Mouse (Mus musculus): ENCODE measurements around the gene Zrsr2. TPM values are rescaled to one million over a fixed set of nuclear protein-coding genes. Genes with fewer than 3 reads are reported as not detected.
A peak's percentile ranks its signal among the peaks of the same experiment; 100 is the strongest.

Zrsr2 gene
- polyA plus RNA-seq, 1 experiment from 2014 or later: 62.2 TPM

- DNase-seq (ENCODE audit: low spot score): no peak
- Histone ChIP-seq H3K4me1 (replicated peaks; ENCODE audit: insufficient read depth, low read length) (no peaks in the 10 kb centered on the region), H3K4me2 (ENCODE audit: low read length) (no peak overlapping the region), H3K27me3 (ENCODE audit: insufficient read depth, low read length) (no peaks in the 10 kb centered on the region), H3K4me3 (replicated peaks; ENCODE audit: low read depth, low read length) (no peak overlapping the region), H3K9ac (ENCODE audit: low read depth, low read length) (no peak overlapping the region), H3K36me3 (ENCODE audit: insufficient read depth, low read length) (0 out of 2 replicates have a peak, but pooled peaks cover 2% of the 10 kb centered on the region), H3K27ac (no peak overlapping the region), H3K9me3 (replicated peaks; ENCODE audit: low read length) (no peaks in the 10 kb centered on the region)
- TF ChIP-seq CTCF (IDR thresholded peaks at IDR 0.05; ENCODE audit: low read depth): no peak
- no peak for ATAC-seq (replicated peaks; ENCODE audit: low FRiP score, low read depth)
- 91% methylated on average over 6 of the region's 6 CpGs for WGBS
Measured at GRCm38 (mm10) chrX:163938587-163938986, 19.9 kb downstream of the Zrsr2 start.

- ATAC-seq (replicated peaks; ENCODE audit: low FRiP score, low read depth) (no peak), DNase-seq (ENCODE audit: low spot score) (no peak)
- no peak overlapping the region for H3K4me2 ChIP-seq (ENCODE audit: low read length)
- H3K9me3 ChIP-seq (replicated peaks; ENCODE audit: low read length): no peaks in the 10 kb centered on the region
- no peaks in the 10 kb centered on the region for H3K27me3 ChIP-seq (ENCODE audit: insufficient read depth, low read length)
- no peak overlapping the region for H3K9ac ChIP-seq (ENCODE audit: low read depth, low read length)
- 0 out of 2 replicates have a peak, but pooled peaks cover 2% of the 10 kb centered on the region for H3K36me3 ChIP-seq (ENCODE audit: insufficient read depth, low read length)
- no peak overlapping the region for H3K4me3 ChIP-seq (replicated peaks; ENCODE audit: low read depth, low read length)
- no peak for TF ChIP-seq CTCF (IDR thresholded peaks at IDR 0.05; ENCODE audit: low read depth)
- H3K27ac ChIP-seq: no peak overlapping the region
- 87% methylated on average over 8 of the region's 8 CpGs for WGBS
- H3K4me1 ChIP-seq (replicated peaks; ENCODE audit: insufficient read depth, low read length): no peaks in the 10 kb centered on the region
Measured at GRCm38 (mm10) chrX:163934731-163935130, 23.7 kb downstream of the Zrsr2 start.

- ATAC-seq (replicated peaks; ENCODE audit: low FRiP score, low read depth) (no peak), DNase-seq (ENCODE audit: low spot score) (no peak)
- Histone ChIP-seq H3K4me2 (ENCODE audit: low read length) (no peak overlapping the region), H3K9ac (ENCODE audit: low read depth, low read length) (no peak overlapping the region), H3K27ac (no peak overlapping the region), H3K4me1 (replicated peaks; ENCODE audit: insufficient read depth, low read length) (no peaks in the 10 kb centered on the region), H3K27me3 (ENCODE audit: insufficient read depth, low read length) (no peaks in the 10 kb centered on the region), H3K9me3 (replicated peaks; ENCODE audit: low read length) (no peaks in the 10 kb centered on the region), H3K36me3 (ENCODE audit: insufficient read depth, low read length) (no peaks in the 10 kb centered on the region), H3K4me3 (replicated peaks; ENCODE audit: low read depth, low read length) (no peak overlapping the region)
- TF ChIP-seq CTCF (IDR thresholded peaks at IDR 0.05; ENCODE audit: low read depth): no peak
Measured at GRCm38 (mm10) chrX:163929550-163929949, 28.9 kb downstream of the Zrsr2 start.

- H3K36me3 ChIP-seq (ENCODE audit: insufficient read depth, low read length): no peaks in the 10 kb centered on the region
- no peaks in the 10 kb centered on the region for H3K4me1 ChIP-seq (replicated peaks; ENCODE audit: insufficient read depth, low read length)
- H3K27ac ChIP-seq: no peak overlapping the region
- H3K4me2 ChIP-seq (ENCODE audit: low read length): no peak overlapping the region
- ATAC-seq (replicated peaks; ENCODE audit: low FRiP score, low read depth) (no peak), DNase-seq (ENCODE audit: low spot score) (peak; percentile 38)
- H3K9me3 ChIP-seq (replicated peaks; ENCODE audit: low read length): no peaks in the 10 kb centered on the region
- H3K9ac ChIP-seq (ENCODE audit: low read depth, low read length): no peak overlapping the region
- no peaks in the 10 kb centered on the region for H3K27me3 ChIP-seq (ENCODE audit: insufficient read depth, low read length)
- peak; percentile 71 for TF ChIP-seq CTCF (IDR thresholded peaks at IDR 0.05; ENCODE audit: low read depth)
- H3K4me3 ChIP-seq (replicated peaks; ENCODE audit: low read depth, low read length): no peak overlapping the region
Measured at GRCm38 (mm10) chrX:163912791-163913190, 45.7 kb downstream of the Zrsr2 start.

- no peaks in the 10 kb centered on the region for H3K4me1 ChIP-seq (replicated peaks; ENCODE audit: insufficient read depth, low read length)
- H3K4me3 ChIP-seq (replicated peaks; ENCODE audit: low read depth, low read length): peak overlapping the region; percentile 61
- no peak; the same call in 1 of the 2 replicates for TF ChIP-seq CTCF (IDR thresholded peaks at IDR 0.05; ENCODE audit: low read depth)
- H3K9me3 ChIP-seq (replicated peaks; ENCODE audit: low read length): no peaks in the 10 kb centered on the region
- no peaks in the 10 kb centered on the region for H3K36me3 ChIP-seq (ENCODE audit: insufficient read depth, low read length)
- peak overlapping the region; percentile 60 for H3K9ac ChIP-seq (ENCODE audit: low read depth, low read length)
- ATAC-seq (replicated peaks; ENCODE audit: low FRiP score, low read depth): peak; percentile 27; the same call in 1 of the 2 replicates
- 24% methylated on average over 34 of the region's 34 CpGs for WGBS
- H3K27me3 ChIP-seq (ENCODE audit: insufficient read depth, low read length): no peaks in the 10 kb centered on the region
- no peak overlapping the region; the same call in 1 of the 2 replicates for H3K27ac ChIP-seq
- peak overlapping the region; percentile 56 for H3K4me2 ChIP-seq (ENCODE audit: low read length)
- DNase-seq (ENCODE audit: low spot score): peak; percentile 29
Measured at GRCm38 (mm10) chrX:163909381-163909780, 49.1 kb downstream of the Zrsr2 start.

- WGBS: 30% methylated on average over 79 of the region's 80 CpGs
- DNase-seq (ENCODE audit: low spot score) (peak; percentile 95), ATAC-seq (replicated peaks; ENCODE audit: low FRiP score, low read depth) (peak; percentile 100)
- Histone ChIP-seq H3K9ac (ENCODE audit: low read depth, low read length) (peak within 1 kb of the TSS; percentile 60), H3K9me3 (replicated peaks; ENCODE audit: low read length) (no peaks in the 10 kb centered on the region), H3K4me2 (ENCODE audit: low read length) (peak within 1 kb of the TSS; percentile 56), H3K27ac (peak within 1 kb of the TSS; percentile 63; the same call in 1 of the 2 replicates), H3K27me3 (ENCODE audit: insufficient read depth, low read length) (no peaks in the 10 kb centered on the region), H3K4me3 (replicated peaks; ENCODE audit: low read depth, low read length) (peak within 1 kb of the TSS; percentile 61), H3K36me3 (ENCODE audit: insufficient read depth, low read length) (no peaks in the 10 kb centered on the region), H3K4me1 (replicated peaks; ENCODE audit: insufficient read depth, low read length) (no peaks in the 10 kb centered on the region)
- TF ChIP-seq CTCF (IDR thresholded peaks at IDR 0.05; ENCODE audit: low read depth): peak; percentile 39; the same call in 1 of the 2 replicates
Measured at GRCm38 (mm10) chrX:163908337-163909250, 49.9 kb downstream of the Zrsr2 start, which contains the start of gene Ap1s2. Ap1s2 (plus strand) TSS chrX:163909017.

All from kidney, postnatal 0 days (tissue).